ENCODE assay signal across 8 mouse cellular contexts in genomic region chr13:80963591-80963940, GRCm38 (mm10).
DNase-seq lines count a peak whose midpoint lies in the region; ATAC-seq lines count a peak whose summit lies in the region.

No protein-coding gene starts in this region.

- no peaks in the 10 kb centered on the region for H3K36me3 ChIP-seq in kidney, embryonic 14.5 days (ENCODE audit: control insufficient read depth, insufficient read depth, low read length)
- H3K36me3 ChIP-seq in forebrain, embryonic 16.5 days (ENCODE audit: control insufficient read depth, insufficient read depth), result no peaks in the 10 kb centered on the region
- no peaks in the 10 kb centered on the region for H3K36me3 ChIP-seq in liver, embryonic 13.5 days

- H3K27ac ChIP-seq in kidney, embryonic 14.5 days (ENCODE audit: low read depth, low read length), result no peak overlapping the region
- H3K27ac ChIP-seq in forebrain, embryonic 16.5 days (ENCODE audit: low read length), result no peak overlapping the region
- H3K27ac ChIP-seq in liver, embryonic 13.5 days, result no peak overlapping the region

- H3K9ac ChIP-seq in kidney, embryonic 14.5 days (ENCODE audit: low read depth, low read length), result peak overlapping the region; percentile 52; the same call in 1 of the 2 replicates
- no peak overlapping the region for H3K9ac ChIP-seq in forebrain, embryonic 16.5 days (replicated peaks; ENCODE audit: low read depth, low read length)
- H3K9ac ChIP-seq in liver, embryonic 13.5 days, result no peak overlapping the region

- WGBS in kidney, embryonic 14.5 days, result 69% methylated on average over 11 of the region's 11 CpGs
- WGBS in forebrain, embryonic 16.5 days, result 78% methylated on average over 11 of the region's 11 CpGs
- 71% methylated on average over 11 of the region's 11 CpGs for WGBS in liver, embryonic 13.5 days (ENCODE audit: insufficient replicate concordance)

- peak overlapping the region; percentile 66 for H3K4me2 ChIP-seq in kidney, embryonic 14.5 days (replicated peaks; ENCODE audit: low read depth, low read length)
- H3K4me2 ChIP-seq in forebrain, embryonic 16.5 days (ENCODE audit: low read length), result peak overlapping the region; percentile 83
- H3K4me2 ChIP-seq in liver, embryonic 13.5 days, result peak overlapping the region; percentile 67

- H3K4me3 ChIP-seq in kidney, embryonic 14.5 days (ENCODE audit: low read length), result no peak overlapping the region; the same call in 1 of the 2 replicates
- H3K4me3 ChIP-seq in forebrain, embryonic 16.5 days (replicated peaks; ENCODE audit: low read length), result no peak overlapping the region; the same call in 1 of the 2 replicates
- no peak overlapping the region for H3K4me3 ChIP-seq in liver, embryonic 13.5 days (replicated peaks)

- H3K9me3 ChIP-seq in kidney, embryonic 14.5 days (ENCODE audit: control insufficient read depth, low read length), result no peaks in the 10 kb centered on the region
- H3K9me3 ChIP-seq in forebrain, embryonic 16.5 days (ENCODE audit: control insufficient read depth, low read length), result no peaks in the 10 kb centered on the region
- no peaks in the 10 kb centered on the region for H3K9me3 ChIP-seq in liver, embryonic 13.5 days (replicated peaks)

- no peak for DNase-seq in kidney, adult 8-10 months
- DNase-seq in brain, adult 2 months (ENCODE audit: low read depth, low spot score), result peak; percentile 47
- no peak for DNase-seq in liver, embryonic 13.5 days
- DNase-seq in embryo, embryonic 11 days, result no peak
- no peak for DNase-seq in layer of hippocampus, adult 11-12 months (ENCODE audit: low spot score)

- ATAC-seq in kidney, embryonic 14.5 days (ENCODE audit: low FRiP score, low TSS enrichment), result no peak
- no peak for ATAC-seq in forebrain, embryonic 16.5 days
- no peak for ATAC-seq in liver, embryonic 13.5 days (ENCODE audit: low read depth)
- no peak for ATAC-seq in megakaryocyte, adult 5-6 weeks (ENCODE audit: poor library complexity, severe bottlenecking)

- H3K4me1 ChIP-seq in kidney, embryonic 14.5 days (ENCODE audit: control insufficient read depth, insufficient read depth, low read length), result no peaks in the 10 kb centered on the region
- H3K4me1 ChIP-seq in forebrain, embryonic 16.5 days (replicated peaks; ENCODE audit: control insufficient read depth, insufficient read depth, low read length), result peaks cover 8% of the 10 kb centered on the region; the same call in 1 of the 2 replicates
- peaks cover 5% of the 10 kb centered on the region; the same call in 1 of the 2 replicates for H3K4me1 ChIP-seq in liver, embryonic 13.5 days (replicated peaks)

- no peaks in the 10 kb centered on the region for H3K27me3 ChIP-seq in kidney, embryonic 14.5 days (ENCODE audit: control insufficient read depth, insufficient read depth, low read length)
- H3K27me3 ChIP-seq in forebrain, embryonic 16.5 days (replicated peaks; ENCODE audit: control insufficient read depth, insufficient read depth, low read length), result no peaks in the 10 kb centered on the region
- H3K27me3 ChIP-seq in liver, embryonic 13.5 days, result peaks cover 4% of the 10 kb centered on the region; the same call in 1 of the 2 replicates
